Mouse (Mus musculus): Measurements from ENCODE around the gene Mdfi.

DNA sequence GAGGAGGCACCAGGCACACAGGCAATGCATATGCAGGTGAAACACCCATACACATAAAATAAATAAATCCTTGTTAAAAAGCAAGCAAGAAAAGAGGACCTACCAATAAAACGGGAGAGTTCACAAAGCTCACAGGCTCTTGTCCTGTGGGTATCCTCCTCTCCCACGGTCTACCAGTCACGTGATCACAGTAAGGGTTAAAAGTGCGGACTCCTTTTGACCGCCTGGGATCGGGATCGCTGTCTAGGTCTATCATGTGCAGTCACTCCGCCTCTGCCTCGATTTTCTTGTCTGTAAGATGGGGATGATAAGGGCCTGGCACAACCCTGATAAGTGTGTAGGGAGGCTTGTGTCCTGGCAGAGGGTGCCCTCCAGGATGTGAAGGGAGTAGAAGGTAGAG is 37.1 kb downstream of the Mdfi start:
- TF ChIP-seq GATA1 (IDR thresholded peaks at IDR 0.05; ENCODE audit: borderline replicate concordance, low read length) (no peak), FLI1 (IDR thresholded peaks at IDR 0.05; ENCODE audit: low read length) (no peak)

Data from megakaryocyte, embryonic 14.5 days (primary cell).